Comparison of ENCODE assay signal across 12 mouse cellular contexts in genomic region chr5:99428648-99429047, GRCm38 (mm10).
"Had no signal": no experiment of that assay in that cellular context is flagged by ENCODE, and none has a peak within 500 bp of the region (broad histone marks: within the 10 kb centered on the region; RNA-seq: fewer than 3 reads in every experiment).

No protein-coding gene starts in this region.

- H3K4me2 ChIP-seq: limb, embryonic 12.5 days; liver, embryonic 13.5 days; midbrain, embryonic 12.5 days had no signal

- H3K27ac ChIP-seq: layer of hippocampus, adult 2 months; limb, embryonic 12.5 days; liver, embryonic 13.5 days; macrophage; midbrain, embryonic 12.5 days had no signal

- H3K4me3 ChIP-seq: layer of hippocampus, adult 2 months; limb, embryonic 12.5 days; liver, embryonic 13.5 days; megakaryocyte, embryonic 14.5 days; midbrain, embryonic 12.5 days had no signal

- H3K4me1 ChIP-seq: liver, embryonic 13.5 days; midbrain, embryonic 12.5 days had no signal

- H3K9ac ChIP-seq: limb, embryonic 12.5 days; liver, embryonic 13.5 days; liver, postnatal 0 days; midbrain, embryonic 12.5 days had no signal

- H3K27me3 ChIP-seq: limb, embryonic 12.5 days; liver, embryonic 13.5 days; midbrain, embryonic 12.5 days had no signal

- H3K36me3 ChIP-seq: limb, embryonic 12.5 days; liver, embryonic 13.5 days; midbrain, embryonic 12.5 days had no signal

- H3K9me3 ChIP-seq: limb, embryonic 12.5 days; liver, embryonic 13.5 days; megakaryocyte, embryonic 14.5 days; midbrain, embryonic 12.5 days had no signal

- ATAC-seq: liver, postnatal 0 days had no signal

- DNase-seq: kidney, postnatal 10 days; kidney, postnatal 4 days; liver; liver, embryonic 13.5 days; liver, postnatal 0 days; right cerebral cortex, postnatal 14 days; thymus, postnatal 4 days had no signal
